Mouse (Mus musculus) brown adipose tissue, adult 24 weeks (tissue): ENCODE measurements around the gene Cbwd1. TPM values are rescaled to one million over a fixed set of nuclear protein-coding genes. Genes with fewer than 3 reads are reported as not detected.

ENCODE experiments used
- H3K27ac ChIP-seq: fragments of 200-500 bp; replicated peaks from 2 replicates; pipeline ENCODE4 v1.5.1; 2012; ENCODE audit warnings: low read depth, mild to moderate bottlenecking, low read length
- H3K4me1 ChIP-seq: fragments of 200-500 bp; 2 replicates; pipeline ENCODE4 v1.6.1; 2012; ENCODE audit warnings: low read length, mixed read lengths; ENCODE audit not compliant: control insufficient read depth, insufficient read depth, insufficient read length
- H3K4me3 ChIP-seq: fragments of 200-500 bp; 2 replicates; pipeline ENCODE4 v1.5.1; 2012; ENCODE audit warnings: low read depth, mild to moderate bottlenecking, low read length, moderate library complexity; ENCODE audit not compliant: insufficient read depth
- polyA plus RNA-seq: library from polyadenylated mRNA; stranded (reverse); fragments of >200 nt; gene quantifications from 2 replicates; pipeline ENCODE4 v1.2.4, GENCODE M21; 2012; ENCODE audit not compliant: missing spikeins, insufficient read depth, insufficient read length

Gene Cbwd1
- polyA plus RNA-seq, 1 experiment, result 20.7 TPM

GRCm38 (mm10) chr19:24929041-24929440 lies 32.4 kb downstream of the Cbwd1 start:
- H3K4me3 ChIP-seq, result no peak overlapping the region
- H3K27ac ChIP-seq, result no peak overlapping the region
- H3K4me1 ChIP-seq, result no peaks in the 10 kb centered on the region

- no peaks in the 10 kb centered on the region for H3K4me1 ChIP-seq
- H3K4me3 ChIP-seq, result no peak overlapping the region
- H3K27ac ChIP-seq, result no peak overlapping the region
Measured at GRCm38 (mm10) chr19:24920866-24921265, 40.5 kb downstream of the Cbwd1 start.

- no peaks in the 10 kb centered on the region for H3K4me1 ChIP-seq
- no peak overlapping the region for H3K27ac ChIP-seq
- H3K4me3 ChIP-seq, result no peak overlapping the region
Measured at GRCm38 (mm10) chr19:24908385-24909155, 52.8 kb downstream of the Cbwd1 start.

- H3K4me3 ChIP-seq, result no peak overlapping the region
- H3K4me1 ChIP-seq, result no peaks in the 10 kb centered on the region
- no peak overlapping the region for H3K27ac ChIP-seq
Measured at GRCm38 (mm10) chr19:24907655-24908054, 53.8 kb downstream of the Cbwd1 start.

- Histone ChIP-seq H3K4me3 (no peak overlapping the region), H3K27ac (no peak overlapping the region), H3K4me1 (no peaks in the 10 kb centered on the region)
Measured at GRCm38 (mm10) chr19:24902821-24903220, 58.6 kb downstream of the Cbwd1 start.

- H3K27ac ChIP-seq, result no peak overlapping the region
- no peaks in the 10 kb centered on the region for H3K4me1 ChIP-seq
- H3K4me3 ChIP-seq, result no peak overlapping the region
Measured at GRCm38 (mm10) chr19:24902256-24902655, 59.2 kb downstream of the Cbwd1 start.

GRCm38 (mm10) chr19:24901666-24902065 lies 59.7 kb downstream of the Cbwd1 start:
- no peak overlapping the region for H3K27ac ChIP-seq
- H3K4me3 ChIP-seq, result no peak overlapping the region
- no peaks in the 10 kb centered on the region for H3K4me1 ChIP-seq

GRCm38 (mm10) chr19:24900581-24901220 lies 60.7 kb downstream of the Cbwd1 start, which contains the start of gene Foxd4:
TSS of gene Foxd4 (minus strand) at chr19:24901197.
- Histone ChIP-seq H3K27ac (no peak within 1 kb of the TSS), H3K4me3 (peak within 1 kb of the TSS; percentile 32; the same call in 1 of the 2 replicates), H3K4me1 (no peaks in the 10 kb centered on the region)

- Histone ChIP-seq H3K4me3 (peak overlapping the region; percentile 32; the same call in 1 of the 2 replicates), H3K4me1 (no peaks in the 10 kb centered on the region), H3K27ac (no peak overlapping the region)
Measured at GRCm38 (mm10) chr19:24899578-24900544, 61.5 kb downstream of the Cbwd1 start.

GRCm38 (mm10) chr19:24898737-24899577 lies 62.5 kb downstream of the Cbwd1 start:
- Histone ChIP-seq H3K4me3 (0 out of 2 replicates have a peak overlapping the region, but pooled peaks have one; percentile 32), H3K27ac (no peak overlapping the region), H3K4me1 (no peaks in the 10 kb centered on the region)

GRCm38 (mm10) chr19:24897896-24898736 lies 63.3 kb downstream of the Cbwd1 start:
- Histone ChIP-seq H3K27ac (no peak overlapping the region), H3K4me3 (no peak overlapping the region)

GRCm38 (mm10) chr19:24897006-24897895 lies 64.2 kb downstream of the Cbwd1 start:
- Histone ChIP-seq H3K27ac (no peak overlapping the region), H3K4me1 (no peaks in the 10 kb centered on the region), H3K4me3 (no peak overlapping the region)

More at GRCm38 (mm10) chr19:24897896-24898736, 63.3 kb downstream of the Cbwd1 start:
- H3K4me1 ChIP-seq, result no peaks in the 10 kb centered on the region

- Histone ChIP-seq H3K27ac (no peak overlapping the region), H3K4me3 (no peak overlapping the region), H3K4me1 (no peaks in the 10 kb centered on the region)
Measured at GRCm38 (mm10) chr19:24896536-24896935, 64.9 kb downstream of the Cbwd1 start.
